Mouse (Mus musculus) embryonic fibroblast, embryonic 13.5 days (primary cell): Measurements from ENCODE around the gene Hs6st2. TPM values are rescaled to one million over a fixed set of nuclear protein-coding genes. Genes with fewer than 3 reads are reported as not detected.

ENCODE experiments used
- H3K27ac ChIP-seq: 2 replicates; pipeline ENCODE4 v1.5.1; 2012; ENCODE audit warnings: low read length, control low read depth, inconsistent platforms; ENCODE audit not compliant: insufficient read depth
- H3K4me1 ChIP-seq: 2 replicates; pipeline ENCODE4 v1.6.1; 2011; ENCODE audit warnings: low read length; ENCODE audit not compliant: control insufficient read depth, insufficient read depth
- H3K4me3 ChIP-seq: 2 replicates; pipeline ENCODE4 v1.5.1; 2011; ENCODE audit warnings: mild to moderate bottlenecking, control low read depth, low read length; ENCODE audit not compliant: insufficient read depth
- CTCF ChIP-seq: IDR thresholded peaks from 2 replicates; pipeline ENCODE4 v1.5.1; 2011; ENCODE audit warnings: mild to moderate bottlenecking, control low read depth, low read length, moderate library complexity, borderline replicate concordance; ENCODE audit not compliant: insufficient read depth
- POLR2A ChIP-seq: IDR thresholded peaks from 2 replicates; pipeline ENCODE4 v1.6.1; 2011; ENCODE audit warnings: low read depth, mild to moderate bottlenecking, control low read depth, low read length, moderate library complexity
- polyA plus RNA-seq: library from polyadenylated mRNA; stranded (reverse); fragments of >200 nt; gene quantifications from 2 replicates; pipeline ENCODE4 v1.2.4, GENCODE M21; 2011; ENCODE audit warnings: low read depth; ENCODE audit not compliant: missing spikeins, insufficient read length

Hs6st2 gene
- polyA plus RNA-seq, 1 experiment: 86.7 TPM

DNA sequence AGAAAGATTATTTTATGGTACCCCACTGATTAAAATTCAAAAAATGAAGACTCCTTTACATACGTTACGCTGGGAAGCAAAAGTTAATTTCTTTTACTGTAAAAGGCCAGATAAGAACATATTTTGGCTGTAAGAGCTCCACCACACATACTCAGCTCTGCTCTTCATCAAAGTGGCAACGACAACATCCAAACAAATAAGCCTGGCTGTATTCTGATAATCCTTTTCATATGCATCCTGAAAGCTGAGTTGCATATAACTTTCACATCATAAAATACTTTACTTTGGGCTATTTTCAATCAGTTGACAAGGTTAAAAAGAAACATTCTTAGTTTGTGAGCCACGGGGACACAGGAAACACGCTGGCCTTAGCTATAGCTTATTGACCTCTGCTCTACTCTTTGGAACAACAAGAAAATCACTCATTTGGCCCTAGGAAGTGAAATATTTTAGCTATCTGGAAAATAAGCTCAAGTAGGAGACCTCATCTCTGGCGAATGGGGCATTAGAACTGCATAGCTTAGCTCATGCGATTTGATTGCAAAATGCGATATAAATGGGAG lies 91.1 kb downstream of the Hs6st2 start:
- H3K27ac ChIP-seq: no peak overlapping the region
- TF ChIP-seq CTCF (no peak), POLR2A (no peak)
- H3K4me3 ChIP-seq: no peak overlapping the region
- H3K4me1 ChIP-seq: no peaks in the 10 kb centered on the region

DNA sequence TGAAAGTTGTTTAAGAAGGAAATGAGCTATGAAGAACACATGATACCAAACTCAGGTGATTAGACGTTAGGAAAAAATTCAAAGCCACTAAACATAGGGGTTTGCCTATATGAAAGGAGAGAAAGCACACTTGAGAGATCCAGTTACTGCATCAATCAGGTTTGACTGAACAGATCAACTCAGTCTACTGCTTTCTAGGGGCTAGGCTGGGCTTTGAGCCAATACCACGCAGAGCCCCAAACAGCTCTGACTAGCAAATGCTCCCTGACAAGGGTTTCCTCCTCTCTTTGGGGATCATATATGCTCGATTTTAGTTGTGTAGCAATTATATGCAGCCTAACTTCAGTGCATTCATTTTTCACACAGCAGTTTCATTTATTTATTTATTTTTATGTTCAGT lies 96.2 kb downstream of the Hs6st2 start:
- Histone ChIP-seq H3K4me1 (peaks cover 7% of the 10 kb centered on the region; the same call in 1 of the 2 replicates), H3K4me3 (no peak overlapping the region), H3K27ac (no peak overlapping the region)
- TF ChIP-seq CTCF: no peak
- TF ChIP-seq POLR2A: no peak

DNA sequence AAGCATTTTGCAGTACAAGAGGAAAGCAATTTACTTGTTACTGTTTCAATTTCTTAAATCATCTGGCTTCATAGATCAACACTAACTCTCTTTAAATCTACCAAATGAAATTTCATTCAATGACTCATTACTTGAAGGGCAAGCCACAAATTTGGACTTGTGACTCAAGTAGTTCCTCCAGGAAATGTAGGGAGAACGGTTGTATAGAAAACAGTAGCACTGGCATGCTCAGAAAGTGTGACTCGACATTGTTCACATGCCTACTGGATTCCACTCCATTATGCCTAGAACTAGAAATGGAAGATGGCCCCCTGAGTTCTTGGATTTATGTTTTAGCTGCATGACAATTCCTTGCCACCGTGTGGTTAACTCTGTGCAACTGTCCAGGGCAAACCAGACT lies 100.0 kb downstream of the Hs6st2 start:
- TF ChIP-seq CTCF (no peak), POLR2A (no peak)
- Histone ChIP-seq H3K27ac (peak overlapping the region; percentile 73), H3K4me3 (no peak overlapping the region), H3K4me1 (peaks cover 7% of the 10 kb centered on the region; the same call in 1 of the 2 replicates)

DNA sequence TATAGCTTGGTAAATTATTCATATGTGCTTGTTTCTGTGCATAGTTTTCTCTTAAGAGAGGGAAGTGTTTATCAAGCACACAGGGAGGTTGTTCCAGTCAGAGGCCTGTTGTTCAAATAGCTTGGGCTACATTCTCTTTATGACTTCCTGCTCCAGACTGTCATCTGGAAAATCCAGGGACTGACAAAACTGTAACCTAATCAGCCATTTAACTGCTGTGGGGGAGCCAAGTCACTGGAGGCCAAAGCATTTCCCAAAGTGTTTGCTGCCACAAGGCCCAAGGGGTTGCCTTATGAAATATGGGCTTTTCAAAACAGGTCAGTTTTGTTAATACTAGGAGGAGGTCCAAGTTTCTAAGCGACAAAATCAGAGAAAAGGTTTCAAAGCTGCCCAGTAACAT lies 119.8 kb downstream of the Hs6st2 start:
- no peak for TF ChIP-seq POLR2A
- TF ChIP-seq CTCF: no peak
- Histone ChIP-seq H3K27ac (no peak overlapping the region), H3K4me1 (no peaks in the 10 kb centered on the region), H3K4me3 (no peak overlapping the region)

DNA sequence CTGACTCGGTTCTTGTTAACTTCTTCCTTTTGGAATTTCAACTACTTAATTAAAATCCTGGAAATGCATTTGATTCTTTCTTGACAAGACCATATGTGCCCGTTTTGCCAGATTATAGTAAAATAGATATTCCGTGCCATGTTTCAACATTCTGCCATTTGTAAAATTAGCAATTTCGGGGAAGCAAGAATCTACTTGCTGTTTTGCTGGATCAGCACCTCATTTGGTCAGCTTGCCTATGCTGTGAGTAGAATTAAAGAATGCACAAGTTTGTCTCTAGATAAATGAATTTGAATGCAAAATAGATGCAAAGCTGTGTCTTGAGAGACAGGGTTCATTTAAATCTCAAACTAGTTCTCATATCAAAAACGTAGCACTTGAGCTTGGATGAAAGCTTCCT lies 142.0 kb downstream of the Hs6st2 start:
- TF ChIP-seq POLR2A (no peak), CTCF (no peak)
- Histone ChIP-seq H3K4me3 (no peak overlapping the region), H3K4me1 (no peaks in the 10 kb centered on the region), H3K27ac (no peak overlapping the region)

DNA sequence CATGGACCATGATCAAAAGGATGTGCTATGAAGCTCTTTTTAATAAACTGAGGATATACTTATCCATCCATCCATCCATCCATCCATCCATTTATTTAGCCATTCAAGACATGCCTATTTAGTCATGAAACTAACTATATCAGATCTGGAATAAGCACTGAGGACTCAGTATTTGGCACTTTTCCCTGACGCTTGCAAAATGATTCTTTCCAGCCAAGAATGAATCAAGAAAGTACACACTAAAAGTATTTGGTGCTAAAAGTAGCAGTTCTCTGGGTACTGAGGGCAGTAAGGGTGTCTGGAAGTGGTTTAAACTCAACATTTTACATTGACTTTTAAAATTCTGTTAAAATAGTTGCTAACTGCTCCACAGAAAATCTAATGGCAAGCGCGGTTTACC lies 144.6 kb downstream of the Hs6st2 start:
- Histone ChIP-seq H3K4me1 (no peaks in the 10 kb centered on the region), H3K4me3 (no peak overlapping the region), H3K27ac (no peak overlapping the region)
- no peak for TF ChIP-seq CTCF
- TF ChIP-seq POLR2A: no peak

DNA sequence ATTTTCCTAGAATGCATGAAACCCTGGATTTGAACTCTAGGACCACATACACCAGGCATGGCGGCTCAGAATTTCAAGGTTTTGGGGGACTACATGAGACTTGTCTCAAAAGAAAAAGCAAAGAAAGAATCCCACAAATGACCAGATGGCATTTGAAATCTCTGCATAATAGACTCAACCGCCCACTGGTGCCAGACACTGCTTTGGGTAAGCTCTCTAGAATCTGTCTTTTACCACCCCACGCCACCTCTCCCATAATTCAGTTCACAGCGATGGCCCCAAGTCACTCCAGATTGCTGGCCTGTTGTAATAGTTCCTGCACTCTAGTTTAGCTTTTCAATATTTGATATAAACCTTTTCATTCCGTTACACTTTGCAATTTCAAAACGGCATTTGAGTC lies 146.4 kb downstream of the Hs6st2 start:
- H3K4me1 ChIP-seq: no peaks in the 10 kb centered on the region
- H3K27ac ChIP-seq: no peak overlapping the region
- TF ChIP-seq CTCF: no peak
- no peak for TF ChIP-seq POLR2A
- H3K4me3 ChIP-seq: no peak overlapping the region

DNA sequence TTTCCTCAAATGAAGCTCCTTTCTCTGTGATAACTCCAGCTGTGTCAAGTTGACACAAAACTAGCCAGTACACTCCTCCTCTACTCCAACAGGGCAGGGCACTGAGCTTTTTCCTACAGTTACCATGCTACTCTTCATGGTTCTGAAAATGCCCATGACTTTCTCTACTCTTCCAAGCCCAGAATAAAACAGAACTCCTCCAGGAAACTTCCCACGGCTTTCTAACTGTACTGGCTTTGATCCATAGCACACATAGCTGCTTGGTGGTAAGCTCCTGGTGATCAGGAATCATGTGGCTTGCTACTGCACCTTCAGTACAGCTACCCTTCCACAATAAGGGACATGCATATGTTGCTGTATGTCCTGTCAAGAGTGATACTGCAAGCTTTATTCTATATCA lies 150.5 kb downstream of the Hs6st2 start:
- Histone ChIP-seq H3K4me1 (no peaks in the 10 kb centered on the region), H3K27ac (no peak overlapping the region), H3K4me3 (no peak overlapping the region)
- no peak for TF ChIP-seq POLR2A

DNA sequence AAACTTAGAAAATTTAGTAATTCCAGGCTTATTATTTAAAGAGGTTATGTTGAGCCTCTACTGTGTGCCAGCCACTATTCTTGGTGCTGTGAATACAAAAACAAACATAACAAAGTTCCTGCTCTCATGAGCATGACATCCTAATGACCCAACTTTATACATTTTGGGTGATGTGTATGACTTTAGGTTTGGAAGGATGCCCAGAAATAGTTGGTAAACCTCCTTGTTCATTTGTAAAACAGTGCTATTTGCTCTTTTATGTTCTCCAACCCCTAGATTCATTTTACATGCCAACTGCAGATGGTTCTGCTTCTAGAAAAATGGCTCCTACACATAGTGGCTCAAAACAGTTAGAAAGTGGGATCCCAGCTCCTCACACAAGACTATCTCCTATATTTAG lies 153.1 kb downstream of the Hs6st2 start:
- H3K4me1 ChIP-seq: 0 out of 2 replicates have a peak, but pooled peaks cover under 1% of the 10 kb centered on the region
- H3K4me3 ChIP-seq: no peak overlapping the region
- TF ChIP-seq POLR2A: no peak
- TF ChIP-seq CTCF: no peak
- no peak overlapping the region; the same call in 1 of the 2 replicates for H3K27ac ChIP-seq

DNA sequence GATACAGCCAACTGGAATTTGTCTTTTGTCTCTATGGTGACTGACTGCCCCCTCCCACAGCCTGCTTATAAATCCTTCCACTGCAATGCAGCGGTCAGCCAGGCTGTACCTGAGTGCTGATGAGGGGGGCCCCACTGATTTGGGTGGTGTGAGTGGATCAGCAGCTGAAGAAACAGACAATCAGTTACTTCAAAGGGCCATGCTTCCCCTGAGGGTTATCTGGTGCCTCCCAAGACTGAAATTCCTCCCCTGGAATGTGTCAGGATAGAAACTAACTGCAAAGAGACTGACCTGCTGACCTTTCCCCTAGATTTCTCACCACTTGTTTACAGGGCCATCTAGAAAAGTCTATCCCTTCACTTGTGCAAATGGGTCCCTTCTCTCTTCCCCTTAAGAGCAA lies 166.8 kb downstream of the Hs6st2 start:
- TF ChIP-seq POLR2A: no peak
- no peak for TF ChIP-seq CTCF
- H3K4me1 ChIP-seq: peaks cover 4% of the 10 kb centered on the region
- no peak overlapping the region for H3K4me3 ChIP-seq
- peak overlapping the region; percentile 78 for H3K27ac ChIP-seq

DNA sequence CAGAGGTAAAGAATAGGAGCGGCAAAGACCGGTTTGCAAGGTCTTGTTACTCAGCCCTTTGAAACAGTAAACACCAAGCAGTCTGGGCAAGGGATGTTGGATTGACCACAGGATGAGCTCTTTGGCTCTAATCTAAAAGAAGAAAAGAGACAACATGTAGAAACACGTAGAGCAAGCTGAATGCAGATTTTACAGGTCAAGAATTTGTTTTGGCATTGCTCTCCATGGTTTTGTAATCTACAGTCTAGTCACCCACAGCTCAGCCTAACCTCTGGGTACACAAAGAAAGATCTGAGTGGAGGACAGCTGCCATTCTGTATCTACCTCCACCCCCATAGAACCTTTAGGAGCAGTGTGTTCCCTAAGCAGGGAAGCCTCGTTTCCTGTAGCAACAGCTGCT lies 175.1 kb downstream of the Hs6st2 start:
- no peak for TF ChIP-seq POLR2A
- no peak for TF ChIP-seq CTCF
- Histone ChIP-seq H3K27ac (no peak overlapping the region), H3K4me3 (no peak overlapping the region), H3K4me1 (peaks cover 4% of the 10 kb centered on the region; the same call in 1 of the 2 replicates)
